Mouse (Mus musculus) intestine, embryonic 15.5 days (tissue): ENCODE results near the gene Col9a3. TPM values are rescaled to one million over a fixed set of nuclear protein-coding genes. Genes with fewer than 3 reads are reported as not detected.

Experiments used
- ATAC-seq: fragments of 200-750 bp; cut with Nextera tagmentation; 2 replicates; pipeline ENCODE4 v1.8.0; 2017; ENCODE audit warnings: moderate TSS enrichment, moderate library complexity
- H3K27ac ChIP-seq: fragments of 300-500 bp; sonication (generic); 2 replicates; pipeline ENCODE4 v1.5.1; 2015; ENCODE audit warnings: mild to moderate bottlenecking, inconsistent platforms
- H3K27me3 ChIP-seq: fragments of 300-500 bp; sonication (generic); replicated peaks from 2 replicates; pipeline ENCODE4 v1.6.1; 2015; ENCODE audit warnings: inconsistent platforms
- H3K36me3 ChIP-seq: fragments of 300-500 bp; sonication (generic); 2 replicates; pipeline ENCODE4 v1.6.1; 2015; ENCODE audit warnings: inconsistent platforms
- H3K4me1 ChIP-seq: fragments of 300-500 bp; sonication (generic); replicated peaks from 2 replicates; pipeline ENCODE4 v1.6.1; 2015; ENCODE audit warnings: inconsistent platforms
- H3K4me2 ChIP-seq: fragments of 300-500 bp; sonication (generic); replicated peaks from 2 replicates; pipeline ENCODE4 v1.6.1; 2015; ENCODE audit warnings: mild to moderate bottlenecking, inconsistent platforms
- H3K4me3 ChIP-seq: fragments of 300-500 bp; sonication (generic); replicated peaks from 2 replicates; pipeline ENCODE4 v1.5.1; 2015; ENCODE audit warnings: inconsistent platforms
- H3K9ac ChIP-seq: fragments of 300-500 bp; sonication (generic); 2 replicates; pipeline ENCODE4 v1.6.1; 2015; ENCODE audit warnings: inconsistent platforms
- H3K9me3 ChIP-seq: fragments of 300-500 bp; sonication (generic); 2 replicates; pipeline ENCODE4 v1.6.1; 2016; ENCODE audit warnings: inconsistent platforms
- WGBS: fragments of 180-500 bp; shearing (Covaris S2); methylation state at CpG from one replicate; pipeline ENCODE4 v1.1.7; 2015; 5-methylcytosine and 5-hydroxymethylcytosine counted together
- polyA plus RNA-seq: library from polyadenylated mRNA; unstranded; fragments of >200 nt; fragmentation: Nextera tagmentation; extraction: Ambion mirVana; gene quantifications from 2 replicates; pipeline ENCODE4 v1.2.1, GENCODE M21; 2015

Col9a3 gene
- 5.5 and 6.7 TPM in 2 replicates for polyA plus RNA-seq

GRCm38 (mm10) chr2:180597490-180597889, at the start of gene Col9a3:
Gene Col9a3, plus strand, starts transcription at chr2:180597790.
- 45% methylated on average over 4 of the region's 4 CpGs for WGBS
- peaks cover 15% of the 10 kb centered on the region for H3K36me3 ChIP-seq
- H3K27ac ChIP-seq: no peak within 1 kb of the TSS
- peak within 1 kb of the TSS; percentile 10; the same call in 1 of the 2 replicates for H3K9ac ChIP-seq
- peaks cover 29% of the 10 kb centered on the region for H3K27me3 ChIP-seq
- H3K4me2 ChIP-seq: peak within 1 kb of the TSS; percentile 51
- no peaks in the 10 kb centered on the region for H3K9me3 ChIP-seq
- ATAC-seq: no peak
- peaks cover 7% of the 10 kb centered on the region; the same call in 1 of the 2 replicates for H3K4me1 ChIP-seq
- peak within 1 kb of the TSS; percentile 14; the same call in 1 of the 2 replicates for H3K4me3 ChIP-seq

GRCm38 (mm10) chr2:180552340-180552739, 45.2 kb upstream of the Col9a3 start:
- 53% methylated on average over 3 of the region's 3 CpGs for WGBS
- no peaks in the 10 kb centered on the region for H3K27me3 ChIP-seq
- no peaks in the 10 kb centered on the region for H3K36me3 ChIP-seq
- no peak overlapping the region for H3K4me3 ChIP-seq
- no peaks in the 10 kb centered on the region for H3K9me3 ChIP-seq
- no peak overlapping the region for H3K27ac ChIP-seq
- peaks cover 12% of the 10 kb centered on the region for H3K4me1 ChIP-seq
- ATAC-seq: no peak
- no peak overlapping the region for H3K4me2 ChIP-seq
- no peak overlapping the region for H3K9ac ChIP-seq

- H3K4me2 ChIP-seq: no peak overlapping the region
- no peak for ATAC-seq
- WGBS: 63% methylated on average over 3 of the region's 3 CpGs
- no peak overlapping the region for H3K27ac ChIP-seq
- H3K9ac ChIP-seq: no peak overlapping the region
- no peaks in the 10 kb centered on the region for H3K36me3 ChIP-seq
- H3K9me3 ChIP-seq: no peaks in the 10 kb centered on the region
- H3K4me3 ChIP-seq: no peak overlapping the region
- H3K4me1 ChIP-seq: peaks cover 4% of the 10 kb centered on the region; the same call in 1 of the 2 replicates
- H3K27me3 ChIP-seq: no peaks in the 10 kb centered on the region
These were observed 42.4 kb upstream of the Col9a3 start for GRCm38 (mm10) chr2:180555219-180555618.

- Histone ChIP-seq H3K4me3 (no peak overlapping the region), H3K4me1 (peaks cover 4% of the 10 kb centered on the region; the same call in 1 of the 2 replicates), H3K27me3 (no peaks in the 10 kb centered on the region; the same call in 1 of the 2 replicates), H3K4me2 (no peak overlapping the region), H3K36me3 (no peaks in the 10 kb centered on the region), H3K9ac (no peak overlapping the region), H3K9me3 (no peaks in the 10 kb centered on the region), H3K27ac (no peak overlapping the region)
- WGBS: 61% methylated on average over 3 of the region's 3 CpGs
- no peak for ATAC-seq
These were observed 41.1 kb upstream of the Col9a3 start for GRCm38 (mm10) chr2:180556470-180556869.

GRCm38 (mm10) chr2:180560245-180560644, 37.3 kb upstream of the Col9a3 start:
- H3K36me3 ChIP-seq: no peaks in the 10 kb centered on the region
- H3K27ac ChIP-seq: no peak overlapping the region
- 61% methylated on average over 5 of the region's 5 CpGs for WGBS
- H3K9ac ChIP-seq: no peak overlapping the region
- H3K4me1 ChIP-seq: no peaks in the 10 kb centered on the region
- no peak overlapping the region for H3K4me2 ChIP-seq
- peaks cover 6% of the 10 kb centered on the region for H3K27me3 ChIP-seq
- H3K9me3 ChIP-seq: no peaks in the 10 kb centered on the region
- no peak for ATAC-seq
- H3K4me3 ChIP-seq: no peak overlapping the region

GRCm38 (mm10) chr2:180562146-180562545, 35.4 kb upstream of the Col9a3 start:
- H3K27ac ChIP-seq: no peak overlapping the region
- no peaks in the 10 kb centered on the region for H3K4me1 ChIP-seq
- H3K4me3 ChIP-seq: no peak overlapping the region
- peaks cover 6% of the 10 kb centered on the region for H3K27me3 ChIP-seq
- no peaks in the 10 kb centered on the region for H3K9me3 ChIP-seq
- WGBS: 39% methylated on average over 5 of the region's 5 CpGs
- no peak for ATAC-seq
- no peaks in the 10 kb centered on the region for H3K36me3 ChIP-seq
- no peak overlapping the region for H3K9ac ChIP-seq
- no peak overlapping the region for H3K4me2 ChIP-seq

- Histone ChIP-seq H3K9ac (no peak overlapping the region), H3K4me1 (no peaks in the 10 kb centered on the region), H3K36me3 (no peaks in the 10 kb centered on the region), H3K9me3 (no peaks in the 10 kb centered on the region), H3K27me3 (peaks cover 10% of the 10 kb centered on the region), H3K27ac (no peak overlapping the region), H3K4me3 (no peak overlapping the region), H3K4me2 (no peak overlapping the region)
- no peak for ATAC-seq
- 66% methylated on average over 6 of the region's 6 CpGs for WGBS
These were observed 34.3 kb upstream of the Col9a3 start for GRCm38 (mm10) chr2:180563296-180563695.

GRCm38 (mm10) chr2:180563841-180564240, 33.7 kb upstream of the Col9a3 start:
- Histone ChIP-seq H3K4me2 (no peak overlapping the region), H3K9ac (no peak overlapping the region), H3K9me3 (no peaks in the 10 kb centered on the region), H3K36me3 (no peaks in the 10 kb centered on the region), H3K27ac (no peak overlapping the region), H3K4me3 (no peak overlapping the region), H3K27me3 (peaks cover 10% of the 10 kb centered on the region), H3K4me1 (no peaks in the 10 kb centered on the region)
- WGBS: 48% methylated on average over 5 of the region's 5 CpGs
- ATAC-seq: no peak

- Histone ChIP-seq H3K4me2 (no peak overlapping the region), H3K4me3 (no peak overlapping the region), H3K36me3 (no peaks in the 10 kb centered on the region), H3K27ac (no peak overlapping the region), H3K9ac (no peak overlapping the region), H3K4me1 (peaks cover 6% of the 10 kb centered on the region; the same call in 1 of the 2 replicates), H3K9me3 (no peaks in the 10 kb centered on the region), H3K27me3 (peaks cover 22% of the 10 kb centered on the region)
- no peak for ATAC-seq
- 40% methylated on average over 13 of the region's 13 CpGs for WGBS
These were observed 31.2 kb upstream of the Col9a3 start for GRCm38 (mm10) chr2:180566240-180566913.

- H3K36me3 ChIP-seq: no peaks in the 10 kb centered on the region
- peaks cover 16% of the 10 kb centered on the region for H3K27me3 ChIP-seq
- no peak overlapping the region for H3K27ac ChIP-seq
- peak; percentile 67 for ATAC-seq
- WGBS: 22% methylated on average over 3 of the region's 3 CpGs
- H3K4me1 ChIP-seq: peaks cover 6% of the 10 kb centered on the region; the same call in 1 of the 2 replicates
- H3K9me3 ChIP-seq: no peaks in the 10 kb centered on the region
- H3K4me3 ChIP-seq: no peak overlapping the region
- no peak overlapping the region for H3K9ac ChIP-seq
- H3K4me2 ChIP-seq: no peak overlapping the region
These were observed 28.5 kb upstream of the Col9a3 start for GRCm38 (mm10) chr2:180569028-180569643.

GRCm38 (mm10) chr2:180576482-180576881, 21.1 kb upstream of the Col9a3 start:
- no peak for ATAC-seq
- no peaks in the 10 kb centered on the region for H3K4me1 ChIP-seq
- H3K36me3 ChIP-seq: no peaks in the 10 kb centered on the region
- no peak overlapping the region for H3K9ac ChIP-seq
- 64% methylated on average over 4 of the region's 4 CpGs for WGBS
- no peak overlapping the region for H3K4me3 ChIP-seq
- H3K27ac ChIP-seq: no peak overlapping the region
- no peaks in the 10 kb centered on the region for H3K9me3 ChIP-seq
- no peak overlapping the region for H3K4me2 ChIP-seq
- H3K27me3 ChIP-seq: peaks cover 18% of the 10 kb centered on the region

GRCm38 (mm10) chr2:180578686-180579085, 18.9 kb upstream of the Col9a3 start:
- Histone ChIP-seq H3K9ac (no peak overlapping the region), H3K4me1 (peaks cover 6% of the 10 kb centered on the region), H3K4me3 (no peak overlapping the region), H3K36me3 (no peaks in the 10 kb centered on the region), H3K27me3 (peaks cover 18% of the 10 kb centered on the region), H3K9me3 (no peaks in the 10 kb centered on the region), H3K27ac (no peak overlapping the region), H3K4me2 (no peak overlapping the region)
- WGBS: 6% methylated on average over 3 of the region's 3 CpGs
- ATAC-seq: no peak
